Mouse (Mus musculus): ENCODE measurements at regions not wholly inside any gene's neighbourhood (a gene's known extent, or its start where the extent isn't known, plus 50 kb on each side); places are given as distances from the start of the nearest gene placed in this dataset.

DNA sequence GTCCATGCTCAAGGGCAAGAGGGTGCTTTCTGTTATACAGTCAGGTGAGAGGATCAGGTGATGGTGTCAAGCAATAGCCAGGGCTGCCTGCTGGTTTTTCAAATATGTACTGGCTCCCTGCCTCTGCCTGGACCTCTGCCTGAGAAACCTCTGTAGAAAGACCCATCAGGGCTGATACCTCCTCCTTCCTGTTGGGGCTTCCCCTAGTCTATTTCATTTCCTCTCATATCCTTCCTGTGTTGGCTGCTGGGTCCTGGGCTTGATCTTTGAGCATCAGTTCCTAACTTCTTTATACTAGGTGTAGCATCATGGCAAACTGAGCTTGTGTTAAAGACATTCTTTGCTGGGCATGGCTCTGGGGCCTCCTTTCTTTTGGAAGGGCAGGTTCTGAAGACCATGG is 89.5 kb downstream of the Tmem38b start:
- Histone ChIP-seq H3K4me3 (no peak overlapping the region), H3K9me3 (replicated peaks) (no peaks in the 10 kb centered on the region), H3K27me3 (replicated peaks) (no peaks in the 10 kb centered on the region), H3K27ac (ENCODE audit: poor library complexity, severe bottlenecking) (no peak overlapping the region), H3K36me3 (no peaks in the 10 kb centered on the region), H3K4me2 (no peak overlapping the region), H3K4me1 (replicated peaks) (no peaks in the 10 kb centered on the region), H3K9ac (no peak overlapping the region)
- ATAC-seq (ENCODE audit: insufficient number of reproducible peaks, low FRiP score) = no peak

DNA sequence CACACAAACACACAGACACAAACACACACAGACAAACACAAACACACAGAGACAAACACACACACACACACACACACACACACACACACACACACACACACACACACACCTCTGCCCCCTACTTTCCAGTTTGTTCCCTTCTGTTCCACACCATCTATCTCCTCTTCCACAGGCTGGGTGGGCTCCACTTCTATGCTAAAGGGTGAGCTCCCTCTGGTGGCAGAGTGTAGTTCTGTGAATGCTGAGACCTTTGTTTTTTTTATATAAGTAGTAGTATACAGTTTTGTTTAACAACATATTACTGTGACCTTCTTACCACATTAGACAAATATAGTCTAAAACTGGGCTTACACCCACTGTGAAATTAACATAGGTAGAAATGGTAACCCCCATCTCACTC is 93.3 kb downstream of the Tmem38b start:
- H3K4me2 ChIP-seq = no peak overlapping the region

GRCm38 (mm10) chr4:53920587-53920986 is 94.7 kb downstream of the Tmem38b start:
- no peak overlapping the region for H3K27ac ChIP-seq (ENCODE audit: poor library complexity, severe bottlenecking)
- ATAC-seq (ENCODE audit: insufficient number of reproducible peaks, low FRiP score) = no peak
- no peaks in the 10 kb centered on the region for H3K27me3 ChIP-seq (replicated peaks)
- H3K9ac ChIP-seq = no peak overlapping the region
- no peak overlapping the region for H3K4me3 ChIP-seq
- H3K4me1 ChIP-seq (replicated peaks) = no peaks in the 10 kb centered on the region
- no peak overlapping the region for H3K4me2 ChIP-seq
- H3K9me3 ChIP-seq (replicated peaks) = no peaks in the 10 kb centered on the region
- 70% methylated on average over 2 of the region's 2 CpGs for WGBS
- H3K36me3 ChIP-seq = no peaks in the 10 kb centered on the region

More for the DNA sequence above, 93.3 kb downstream of the Tmem38b start:
- H3K9ac ChIP-seq = no peak overlapping the region
- no peaks in the 10 kb centered on the region for H3K36me3 ChIP-seq
- no peak for ATAC-seq (ENCODE audit: insufficient number of reproducible peaks, low FRiP score)
- no peak overlapping the region for H3K4me3 ChIP-seq
- no peak overlapping the region for H3K27ac ChIP-seq (ENCODE audit: poor library complexity, severe bottlenecking)
- no peaks in the 10 kb centered on the region for H3K27me3 ChIP-seq (replicated peaks)
- no peaks in the 10 kb centered on the region for H3K4me1 ChIP-seq (replicated peaks)
- H3K9me3 ChIP-seq (replicated peaks) = no peaks in the 10 kb centered on the region

- 79% methylated on average over 3 of the region's 3 CpGs for WGBS
- H3K4me2 ChIP-seq = no peak overlapping the region
Observed at GRCm38 (mm10) chr4:53931068-53931467, 105.2 kb downstream of the Tmem38b start.

DNA sequence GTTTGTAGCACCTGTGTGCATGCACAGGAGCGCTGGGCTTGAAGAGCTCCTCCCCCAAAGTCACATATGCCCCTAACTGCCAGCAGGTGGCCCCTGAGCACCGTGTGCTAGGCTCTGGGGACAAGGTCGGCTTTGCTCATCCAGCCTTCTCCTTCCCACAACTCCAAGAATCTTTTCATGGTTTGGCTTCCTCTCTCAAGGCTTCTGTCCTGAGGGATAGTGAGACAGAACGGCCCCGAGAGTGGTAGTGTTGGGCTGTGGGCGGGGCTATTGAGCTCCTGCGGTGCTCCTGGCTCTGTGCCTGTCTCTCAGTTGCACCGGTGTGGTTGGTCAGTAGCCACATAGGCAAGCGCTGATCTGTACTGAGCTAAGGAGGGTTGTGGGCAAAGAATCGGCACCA is 105.7 kb downstream of the Tmem38b start:
- 10% methylated on average over 10 of the region's 10 CpGs for WGBS
- ATAC-seq (ENCODE audit: insufficient number of reproducible peaks, low FRiP score) = 0 out of 2 replicates have a peak, but pooled peaks have one; percentile 63
- H3K4me2 ChIP-seq = peak overlapping the region; percentile 69
- H3K4me1 ChIP-seq (replicated peaks) = peaks cover 12% of the 10 kb centered on the region
- peak overlapping the region; percentile 45; the same call in 1 of the 2 replicates for H3K9ac ChIP-seq
- H3K4me3 ChIP-seq = peak overlapping the region; percentile 38
- no peak overlapping the region for H3K27ac ChIP-seq (ENCODE audit: poor library complexity, severe bottlenecking)
- no peaks in the 10 kb centered on the region for H3K36me3 ChIP-seq
- no peaks in the 10 kb centered on the region for H3K9me3 ChIP-seq (replicated peaks)
- no peaks in the 10 kb centered on the region for H3K27me3 ChIP-seq (replicated peaks)

More at GRCm38 (mm10) chr4:53931068-53931467, 105.2 kb downstream of the Tmem38b start:
- H3K27me3 ChIP-seq (replicated peaks) = no peaks in the 10 kb centered on the region
- ATAC-seq (ENCODE audit: insufficient number of reproducible peaks, low FRiP score) = no peak
- no peak overlapping the region for H3K27ac ChIP-seq (ENCODE audit: poor library complexity, severe bottlenecking)
- H3K9me3 ChIP-seq (replicated peaks) = no peaks in the 10 kb centered on the region
- H3K36me3 ChIP-seq = no peaks in the 10 kb centered on the region
- H3K9ac ChIP-seq = no peak overlapping the region
- no peak overlapping the region for H3K4me3 ChIP-seq
- H3K4me1 ChIP-seq (replicated peaks) = peaks cover 12% of the 10 kb centered on the region

DNA sequence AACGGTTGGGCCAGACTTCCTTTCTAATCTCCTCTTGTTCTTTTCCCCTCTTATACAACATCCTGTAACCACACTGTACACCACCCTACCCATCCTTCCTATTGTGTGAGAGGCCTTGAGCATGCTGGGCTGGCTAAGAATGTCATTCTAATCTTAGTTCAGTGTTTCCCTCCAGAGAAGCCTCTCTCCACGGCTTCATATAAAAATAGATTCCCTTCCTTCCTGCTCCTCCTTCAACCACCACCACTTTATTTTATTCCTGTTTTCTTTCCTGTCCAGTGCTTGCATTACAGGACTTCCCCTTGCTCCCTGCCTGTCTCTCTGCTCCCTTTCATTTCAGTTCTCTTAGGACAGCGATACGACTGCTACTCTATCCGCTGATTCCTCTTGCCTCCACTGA is 109.5 kb downstream of the Tmem38b start:
- H3K36me3 ChIP-seq = no peaks in the 10 kb centered on the region
- H3K27me3 ChIP-seq (replicated peaks) = no peaks in the 10 kb centered on the region
- no peak overlapping the region for H3K4me3 ChIP-seq
- no peak overlapping the region for H3K4me2 ChIP-seq
- peak overlapping the region; percentile 56; the same call in 1 of the 2 replicates for H3K27ac ChIP-seq (ENCODE audit: poor library complexity, severe bottlenecking)
- H3K4me1 ChIP-seq (replicated peaks) = peaks cover 12% of the 10 kb centered on the region
- H3K9me3 ChIP-seq (replicated peaks) = no peaks in the 10 kb centered on the region
- H3K9ac ChIP-seq = no peak overlapping the region
- peak; percentile 51; the same call in 1 of the 2 replicates for ATAC-seq (ENCODE audit: insufficient number of reproducible peaks, low FRiP score)
- 27% methylated on average over 5 of the region's 5 CpGs for WGBS

GRCm38 (mm10) chr4:53948736-53949135 is 122.9 kb downstream of the Tmem38b start:
- H3K4me1 ChIP-seq (replicated peaks) = peaks cover 11% of the 10 kb centered on the region
- no peaks in the 10 kb centered on the region for H3K36me3 ChIP-seq
- H3K27ac ChIP-seq (ENCODE audit: poor library complexity, severe bottlenecking) = no peak overlapping the region
- no peaks in the 10 kb centered on the region for H3K27me3 ChIP-seq (replicated peaks)
- no peak for ATAC-seq (ENCODE audit: insufficient number of reproducible peaks, low FRiP score)
- 73% methylated on average over 7 of the region's 7 CpGs for WGBS
- no peaks in the 10 kb centered on the region for H3K9me3 ChIP-seq (replicated peaks)
- H3K4me3 ChIP-seq = no peak overlapping the region
- H3K9ac ChIP-seq = no peak overlapping the region
- H3K4me2 ChIP-seq = no peak overlapping the region

DNA sequence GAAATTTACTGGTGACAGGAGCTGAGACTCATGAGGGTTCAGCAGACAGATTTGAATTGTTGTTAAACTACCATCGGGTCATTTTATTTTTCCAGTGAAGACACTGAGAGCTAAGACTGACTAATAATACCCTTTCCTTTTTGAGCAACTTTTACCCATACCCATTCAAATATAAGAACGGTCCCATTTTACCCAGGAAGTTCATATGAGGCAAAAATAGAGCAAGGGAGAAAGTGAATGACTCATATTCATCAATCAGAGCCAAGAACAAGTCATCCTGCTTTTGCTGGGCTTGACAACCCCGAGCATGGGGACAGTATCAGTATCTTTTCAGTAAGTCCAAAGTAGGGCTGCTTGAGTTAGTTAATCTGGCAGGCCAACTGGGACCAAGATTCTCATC is 123.3 kb downstream of the Tmem38b start:
- Histone ChIP-seq H3K27me3 (replicated peaks) (no peaks in the 10 kb centered on the region), H3K4me2 (no peak overlapping the region), H3K9ac (no peak overlapping the region), H3K4me3 (no peak overlapping the region), H3K36me3 (no peaks in the 10 kb centered on the region), H3K9me3 (replicated peaks) (no peaks in the 10 kb centered on the region), H3K4me1 (replicated peaks) (peaks cover 11% of the 10 kb centered on the region), H3K27ac (ENCODE audit: poor library complexity, severe bottlenecking) (no peak overlapping the region)
- no peak for ATAC-seq (ENCODE audit: insufficient number of reproducible peaks, low FRiP score)
- 75% methylated on average over 3 of the region's 3 CpGs for WGBS

GRCm38 (mm10) chr4:53950496-53950895 is 124.7 kb downstream of the Tmem38b start:
- H3K27ac ChIP-seq (ENCODE audit: poor library complexity, severe bottlenecking) = no peak overlapping the region
- H3K4me3 ChIP-seq = no peak overlapping the region
- no peaks in the 10 kb centered on the region for H3K36me3 ChIP-seq
- H3K27me3 ChIP-seq (replicated peaks) = no peaks in the 10 kb centered on the region
- H3K4me2 ChIP-seq = no peak overlapping the region
- H3K4me1 ChIP-seq (replicated peaks) = peaks cover 11% of the 10 kb centered on the region
- no peaks in the 10 kb centered on the region for H3K9me3 ChIP-seq (replicated peaks)
- WGBS = 57% methylated on average over 6 of the region's 6 CpGs
- no peak overlapping the region for H3K9ac ChIP-seq
- ATAC-seq (ENCODE audit: insufficient number of reproducible peaks, low FRiP score) = no peak

DNA sequence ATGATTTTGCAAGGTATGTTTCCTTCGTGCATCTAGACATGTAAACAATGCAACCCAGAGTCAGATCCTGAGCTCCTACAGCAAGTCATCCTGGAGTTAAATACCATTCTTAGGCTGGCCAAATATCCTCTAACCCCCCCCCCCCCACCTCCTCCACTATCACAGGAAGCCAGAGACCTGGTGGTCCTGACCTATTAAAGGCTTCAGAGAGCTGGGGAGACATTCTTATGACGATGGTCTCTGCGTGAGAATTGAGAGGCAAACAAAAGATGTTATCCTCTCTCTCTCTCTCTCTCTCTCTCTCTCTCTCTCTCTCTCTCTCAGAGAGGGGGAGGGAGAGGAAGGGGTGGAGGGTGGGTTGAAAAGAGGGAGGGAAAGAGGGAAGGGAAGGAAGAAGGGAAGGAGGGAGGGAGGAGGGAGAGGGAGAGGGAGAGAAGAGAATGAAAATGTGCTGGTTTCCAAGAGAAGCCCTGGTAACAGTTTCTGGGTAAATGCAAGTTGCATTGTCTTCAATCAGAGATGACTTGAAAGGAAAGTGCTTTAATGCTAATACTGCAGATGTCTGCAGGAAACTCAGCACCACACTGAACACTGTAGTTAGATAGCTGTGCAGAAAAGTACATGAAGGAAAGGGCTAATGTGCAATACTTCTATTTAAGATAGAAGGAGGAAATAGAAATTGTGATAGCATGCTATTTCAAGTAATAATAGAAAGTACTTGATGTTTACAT is 125.3 kb downstream of the Tmem38b start:
- Histone ChIP-seq H3K4me3 (no peak overlapping the region), H3K27ac (ENCODE audit: poor library complexity, severe bottlenecking) (no peak overlapping the region), H3K9ac (no peak overlapping the region), H3K4me1 (replicated peaks) (peaks cover 11% of the 10 kb centered on the region), H3K9me3 (replicated peaks) (no peaks in the 10 kb centered on the region), H3K36me3 (no peaks in the 10 kb centered on the region), H3K4me2 (no peak overlapping the region), H3K27me3 (replicated peaks) (no peaks in the 10 kb centered on the region)
- no peak for ATAC-seq (ENCODE audit: insufficient number of reproducible peaks, low FRiP score)
- 22% methylated on average over 3 of the region's 3 CpGs for WGBS

- 76% methylated on average over 5 of the region's 5 CpGs for WGBS
- Histone ChIP-seq H3K9ac (no peak overlapping the region), H3K4me1 (replicated peaks) (peaks cover 11% of the 10 kb centered on the region), H3K9me3 (replicated peaks) (no peaks in the 10 kb centered on the region), H3K27me3 (replicated peaks) (no peaks in the 10 kb centered on the region), H3K36me3 (no peaks in the 10 kb centered on the region), H3K4me2 (no peak overlapping the region), H3K4me3 (no peak overlapping the region), H3K27ac (ENCODE audit: poor library complexity, severe bottlenecking) (peak overlapping the region; percentile 59)
- no peak for ATAC-seq (ENCODE audit: insufficient number of reproducible peaks, low FRiP score)
Observed at GRCm38 (mm10) chr4:53951734-53952109, 125.9 kb downstream of the Tmem38b start.

DNA sequence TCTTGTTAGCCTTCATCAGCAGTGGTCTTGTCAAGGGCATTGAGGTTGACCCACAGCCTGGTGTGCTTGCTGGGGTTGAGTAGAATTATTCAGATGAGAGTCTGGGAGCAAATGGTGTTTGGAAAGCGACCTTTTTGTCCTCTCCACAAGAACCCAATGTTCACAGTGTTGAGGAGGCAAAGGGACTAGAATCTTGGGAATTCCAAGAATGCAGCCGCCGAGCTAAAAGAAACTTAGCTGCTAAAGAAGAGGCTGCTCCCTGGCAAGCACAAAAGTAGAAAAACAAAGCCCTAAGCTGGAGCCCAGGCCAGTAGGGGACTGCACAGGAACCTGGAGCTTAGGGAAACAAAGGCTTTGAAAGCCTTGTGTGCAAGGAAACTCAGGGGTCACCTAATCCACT is 126.4 kb downstream of the Tmem38b start:
- H3K9me3 ChIP-seq (replicated peaks) = no peaks in the 10 kb centered on the region
- no peak overlapping the region for H3K4me3 ChIP-seq
- H3K36me3 ChIP-seq = no peaks in the 10 kb centered on the region
- ATAC-seq (ENCODE audit: insufficient number of reproducible peaks, low FRiP score) = no peak
- no peak overlapping the region for H3K4me2 ChIP-seq
- H3K4me1 ChIP-seq (replicated peaks) = peaks cover 11% of the 10 kb centered on the region
- no peak overlapping the region for H3K9ac ChIP-seq
- H3K27me3 ChIP-seq (replicated peaks) = no peaks in the 10 kb centered on the region
- H3K27ac ChIP-seq (ENCODE audit: poor library complexity, severe bottlenecking) = peak overlapping the region; percentile 59
- WGBS = 8% methylated on average over 3 of the region's 3 CpGs
